Mouse (Mus musculus) left cerebral cortex, adult 2 months (tissue): ENCODE measurements at regions not wholly inside any gene's neighbourhood (a gene's known extent, or its start where the extent isn't known, plus 50 kb on each side); places are given as distances from the start of the nearest gene placed in this dataset.

ENCODE experiments used
- DNase-seq, 2 experiments: peaks; one replicate each; pipeline ENCODE4 v3.0.0; 2021 to 2022; ENCODE audit warnings: low spot score in 2 of 2, mixed read lengths in 1 of 2; ENCODE audit errors: extremely low spot score in 1 of 2
- H3K27ac ChIP-seq: fragments of 200-600 bp; 2 replicates; pipeline ENCODE4 v1.8.1; 2022
- H3K4me3 ChIP-seq: fragments of 200-600 bp; 2 replicates; pipeline ENCODE4 v1.8.1; 2022
- CTCF ChIP-seq: fragments of 200-600 bp; IDR thresholded peaks from 2 replicates; pipeline ENCODE4 v1.8.1; 2022; ENCODE audit warnings: antibody characterized with exemption, mild to moderate bottlenecking, moderate library complexity
- intact Hi-C: fragments of 180-260 bp; cut with DNase I; formaldehyde crosslinking; loops from one replicate; pipeline ENCODE4 v1.15.1; 2025

- intact Hi-C loops: no loop called here
- no peak for TF ChIP-seq CTCF
- Histone ChIP-seq H3K27ac (no peak overlapping the region), H3K4me3 (no peak overlapping the region)
- no peak for DNase-seq
Observed at GRCm38 (mm10) chr5:4697346-4698095, 60.3 kb downstream of the Fzd1 start.

GRCm38 (mm10) chr5:4696701-4697100 is 61.1 kb downstream of the Fzd1 start:
- no peak for DNase-seq
- intact Hi-C loops: no loop called here
- no peak overlapping the region for H3K4me3 ChIP-seq
- H3K27ac ChIP-seq: no peak overlapping the region
- no peak for TF ChIP-seq CTCF

GRCm38 (mm10) chr5:4689130-4689529 is 68.7 kb downstream of the Fzd1 start:
- DNase-seq: no peak
- no peak for TF ChIP-seq CTCF
- no peak overlapping the region for H3K4me3 ChIP-seq
- no peak overlapping the region for H3K27ac ChIP-seq
- intact Hi-C loops: no loop called here

- Histone ChIP-seq H3K4me3 (no peak overlapping the region), H3K27ac (no peak overlapping the region)
- intact Hi-C loops: no loop called here
- no peak for TF ChIP-seq CTCF
- no peak for DNase-seq
Observed at GRCm38 (mm10) chr5:4675316-4675715, 82.5 kb downstream of the Fzd1 start.

- intact Hi-C loops: no loop called here
- no peak for TF ChIP-seq CTCF
- DNase-seq: no peak
- Histone ChIP-seq H3K27ac (no peak overlapping the region), H3K4me3 (no peak overlapping the region)
Observed at GRCm38 (mm10) chr5:4666381-4666780, 91.5 kb downstream of the Fzd1 start.

GRCm38 (mm10) chr5:4665978-4666377 is 91.9 kb downstream of the Fzd1 start:
- Histone ChIP-seq H3K4me3 (no peak overlapping the region), H3K27ac (no peak overlapping the region)
- intact Hi-C loops: no loop called here
- TF ChIP-seq CTCF: no peak
- no peak for DNase-seq

- no peak for TF ChIP-seq CTCF
- DNase-seq: no peak
- intact Hi-C loops: no loop called here
- Histone ChIP-seq H3K27ac (no peak overlapping the region), H3K4me3 (no peak overlapping the region)
Observed at GRCm38 (mm10) chr5:4664918-4665317, 92.9 kb downstream of the Fzd1 start.

GRCm38 (mm10) chr5:4664488-4664887 is 93.3 kb downstream of the Fzd1 start:
- no peak for DNase-seq
- no peak for TF ChIP-seq CTCF
- intact Hi-C loops: no loop called here
- H3K27ac ChIP-seq: no peak overlapping the region
- no peak overlapping the region for H3K4me3 ChIP-seq

GRCm38 (mm10) chr5:4662198-4662585 is 95.6 kb downstream of the Fzd1 start:
- Histone ChIP-seq H3K4me3 (no peak overlapping the region), H3K27ac (no peak overlapping the region)
- no peak for DNase-seq
- TF ChIP-seq CTCF: no peak
- intact Hi-C loops: no loop called here

- DNase-seq: no peak
- intact Hi-C loops: no loop called here
Observed at GRCm38 (mm10) chr5:4661420-4662197, 96.2 kb downstream of the Fzd1 start.

GRCm38 (mm10) chr5:4657982-4658381 is 99.9 kb downstream of the Fzd1 start:
- no peak for TF ChIP-seq CTCF
- no peak for DNase-seq
- intact Hi-C loops: no loop called here
- H3K27ac ChIP-seq: no peak overlapping the region
- no peak overlapping the region for H3K4me3 ChIP-seq

More at GRCm38 (mm10) chr5:4661420-4662197, 96.2 kb downstream of the Fzd1 start:
- Histone ChIP-seq H3K27ac (no peak overlapping the region), H3K4me3 (no peak overlapping the region)
- no peak for TF ChIP-seq CTCF

GRCm38 (mm10) chr5:4654186-4654585 is 103.6 kb downstream of the Fzd1 start:
- Histone ChIP-seq H3K27ac (no peak overlapping the region), H3K4me3 (no peak overlapping the region)
- DNase-seq: no peak
- intact Hi-C loops: no loop called here
- TF ChIP-seq CTCF: no peak
